Mouse (Mus musculus): Measurements from ENCODE around the gene Olfr373.

DNA sequence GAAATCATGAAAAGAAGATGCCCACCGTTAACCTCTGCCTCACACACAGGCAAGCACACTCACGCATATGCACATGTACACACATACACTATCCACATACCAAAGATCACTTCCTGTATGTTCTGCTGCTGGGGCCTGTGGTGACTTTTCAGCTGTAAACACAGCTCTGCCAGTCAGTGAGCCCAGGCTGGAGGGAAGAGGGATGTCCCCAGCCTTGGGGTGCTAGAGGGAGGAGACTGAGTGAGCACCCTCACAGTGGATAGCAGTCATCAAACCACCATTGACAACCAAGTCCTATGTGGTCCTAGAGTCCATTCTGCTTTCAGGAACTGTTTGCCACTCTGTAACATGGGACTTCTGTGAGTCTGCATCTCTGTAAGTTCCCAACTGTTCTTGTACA lies 48.9 kb downstream of the Olfr373 start:
- TF ChIP-seq CTCF (IDR thresholded peaks at IDR 0.05; ENCODE audit: low read depth, low read length) (no peak), POLR2A (IDR thresholded peaks at IDR 0.05; ENCODE audit: insufficient read depth, low read length) (no peak)

Data from ES-Bruce4 (cell line).